11 mouse cellular contexts compared by ENCODE assay signal in the genomic region with DNA sequence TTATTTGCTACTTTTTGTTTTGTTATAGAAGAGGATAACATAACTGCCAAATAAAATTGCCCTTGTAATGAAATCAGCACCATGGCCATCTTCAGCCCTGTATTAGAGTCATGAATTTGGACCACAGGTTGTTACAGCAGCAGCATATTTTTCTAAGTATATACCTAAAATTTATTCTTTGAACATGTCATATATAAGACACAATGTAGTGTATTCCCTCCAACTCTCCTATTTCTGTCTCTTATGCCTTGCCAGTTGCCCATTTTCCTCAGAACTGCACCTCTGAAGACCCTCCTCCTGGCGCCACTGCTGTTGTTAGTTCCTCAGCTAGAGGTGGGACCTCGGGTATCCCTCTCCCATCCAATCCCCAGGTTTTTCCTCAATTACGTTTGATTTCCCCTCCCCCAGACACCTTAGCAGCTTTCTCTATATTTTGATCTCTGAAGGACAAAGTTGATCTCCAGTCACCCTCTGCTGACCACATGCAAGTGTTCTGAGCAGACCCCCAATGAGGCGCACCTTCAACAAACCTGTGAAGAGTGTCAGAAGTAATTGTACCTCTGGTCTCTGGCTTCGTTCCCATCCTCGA. TPM values are rescaled to one million over a fixed set of nuclear protein-coding genes. Genes with fewer than 3 reads are reported as not detected.
DNase-seq lines count a peak whose midpoint lies in the region; ATAC-seq and TF ChIP-seq lines count a peak whose summit lies in the region.
"Had no signal": no experiment of that assay in that cellular context is flagged by ENCODE, and none has a peak within 500 bp of the region (broad histone marks: within the 10 kb centered on the region; RNA-seq: fewer than 3 reads in every experiment).

No protein-coding gene starts in this region.

- H3K27ac ChIP-seq in heart, embryonic 13.5 days (replicated peaks), result peak overlapping the region; percentile 64
- no peak overlapping the region for H3K27ac ChIP-seq in heart, embryonic 11.5 days (ENCODE audit: low read depth, low read length)
- H3K27ac ChIP-seq in lung, postnatal 0 days (ENCODE audit: low read length), result peak overlapping the region; percentile 83
- H3K27ac ChIP-seq in embryonic facial prominence, embryonic 15.5 days (replicated peaks), result 0 out of 2 replicates have a peak overlapping the region, but pooled peaks have one; percentile 28
- H3K27ac ChIP-seq: midbrain, embryonic 12.5 days had no signal

- H3K4me1 ChIP-seq in heart, embryonic 13.5 days, result peaks cover 28% of the 10 kb centered on the region
- no peaks in the 10 kb centered on the region; the same call in 1 of the 2 replicates for H3K4me1 ChIP-seq in heart, embryonic 11.5 days (ENCODE audit: control insufficient read depth, insufficient read depth, low read length)
- peaks cover 37% of the 10 kb centered on the region; the same call in 1 of the 2 replicates for H3K4me1 ChIP-seq in lung, postnatal 0 days (ENCODE audit: insufficient read depth, low read depth, low read length)
- H3K4me1 ChIP-seq in embryonic facial prominence, embryonic 15.5 days, result peaks cover 16% of the 10 kb centered on the region

- H3K9me3 ChIP-seq in heart, embryonic 13.5 days, result no peaks in the 10 kb centered on the region
- no peaks in the 10 kb centered on the region for H3K9me3 ChIP-seq in heart, embryonic 11.5 days (replicated peaks; ENCODE audit: control insufficient read depth, low read length)
- H3K9me3 ChIP-seq in lung, postnatal 0 days (ENCODE audit: low read length), result no peaks in the 10 kb centered on the region
- H3K9me3 ChIP-seq in embryonic facial prominence, embryonic 15.5 days (replicated peaks), result no peaks in the 10 kb centered on the region
- H3K9me3 ChIP-seq: heart, embryonic 12.5 days; midbrain, embryonic 12.5 days had no signal

- TF ChIP-seq EP300 in lung, postnatal 0 days (IDR thresholded peaks at IDR 0.05), result no peak

- no peaks in the 10 kb centered on the region for H3K27me3 ChIP-seq in heart, embryonic 13.5 days (replicated peaks)
- H3K27me3 ChIP-seq in heart, embryonic 11.5 days (ENCODE audit: control insufficient read depth, insufficient read depth, low read length), result no peaks in the 10 kb centered on the region
- no peaks in the 10 kb centered on the region for H3K27me3 ChIP-seq in lung, postnatal 0 days (replicated peaks; ENCODE audit: insufficient read depth, low read length)
- no peaks in the 10 kb centered on the region for H3K27me3 ChIP-seq in embryonic facial prominence, embryonic 15.5 days
- H3K27me3 ChIP-seq: heart, embryonic 12.5 days; midbrain, embryonic 12.5 days had no signal

- H3K36me3 ChIP-seq in heart, embryonic 13.5 days, result no peaks in the 10 kb centered on the region
- H3K36me3 ChIP-seq in heart, embryonic 11.5 days (ENCODE audit: control insufficient read depth, insufficient read depth, low read length), result no peaks in the 10 kb centered on the region
- no peaks in the 10 kb centered on the region for H3K36me3 ChIP-seq in lung, postnatal 0 days (ENCODE audit: insufficient read depth, low read length)
- no peaks in the 10 kb centered on the region for H3K36me3 ChIP-seq in embryonic facial prominence, embryonic 15.5 days
- H3K36me3 ChIP-seq: heart, embryonic 12.5 days; midbrain, embryonic 12.5 days had no signal

- no peak overlapping the region for H3K4me2 ChIP-seq in heart, embryonic 13.5 days
- no peak overlapping the region for H3K4me2 ChIP-seq in heart, embryonic 11.5 days
- no peak overlapping the region for H3K4me2 ChIP-seq in lung, postnatal 0 days (replicated peaks; ENCODE audit: low read depth, low read length)
- no peak overlapping the region for H3K4me2 ChIP-seq in embryonic facial prominence, embryonic 15.5 days (replicated peaks)
- H3K4me2 ChIP-seq: heart, embryonic 12.5 days; midbrain, embryonic 12.5 days had no signal

- no peak for ATAC-seq in heart, embryonic 13.5 days (ENCODE audit: extremely low read depth, insufficient number of reproducible peaks, low FRiP score, low TSS enrichment)
- ATAC-seq in heart, embryonic 11.5 days (replicated peaks; ENCODE audit: insufficient number of reproducible peaks, low FRiP score, low TSS enrichment), result no peak
- ATAC-seq in lung, postnatal 0 days, result no peak
- no peak for ATAC-seq in embryonic facial prominence, embryonic 15.5 days (ENCODE audit: insufficient number of reproducible peaks, low FRiP score, low TSS enrichment, low read depth)
- no peak for ATAC-seq in inflammation-experienced regulatory T-cells, adult 6 months

- H3K9ac ChIP-seq in heart, embryonic 13.5 days, result no peak overlapping the region
- H3K9ac ChIP-seq in heart, embryonic 11.5 days (ENCODE audit: low read depth, low read length), result no peak overlapping the region
- H3K9ac ChIP-seq in lung, postnatal 0 days (replicated peaks; ENCODE audit: low read depth), result no peak overlapping the region
- H3K9ac ChIP-seq in embryonic facial prominence, embryonic 15.5 days, result no peak overlapping the region
- H3K9ac ChIP-seq: heart, embryonic 12.5 days; midbrain, embryonic 12.5 days had no signal

- H3K4me3 ChIP-seq in heart, embryonic 13.5 days, result no peak overlapping the region
- no peak overlapping the region for H3K4me3 ChIP-seq in heart, embryonic 11.5 days (ENCODE audit: low read depth, low read length)
- H3K4me3 ChIP-seq in lung, postnatal 0 days (ENCODE audit: low read depth, low read length), result no peak overlapping the region
- H3K4me3 ChIP-seq in embryonic facial prominence, embryonic 15.5 days (replicated peaks), result no peak overlapping the region
- H3K4me3 ChIP-seq: heart, embryonic 12.5 days; midbrain, embryonic 12.5 days had no signal

- WGBS in heart, embryonic 13.5 days, result 69% methylated on average over 6 of the region's 6 CpGs
- 78% methylated on average over 6 of the region's 6 CpGs for WGBS in heart, embryonic 11.5 days (ENCODE audit: insufficient replicate concordance)
- WGBS in lung, postnatal 0 days, result 67% methylated on average over 6 of the region's 6 CpGs
- WGBS in embryonic facial prominence, embryonic 15.5 days, result 82% methylated on average over 6 of the region's 6 CpGs

- DNase-seq in lung, postnatal 0 days (ENCODE audit: low spot score), result no peak
- no peak for DNase-seq in lung, postnatal 14 days
- DNase-seq in naive thymus-derived CD4-positive, alpha-beta T cell, adult 2 months (ENCODE audit: low read depth), result peak; percentile 51
- DNase-seq in c-Kit-positive CD71-positive TER-119-positive erythroid progenitor cells, embryonic 14.5 days (ENCODE audit: low spot score), result no peak

- TF ChIP-seq CTCF in lung, postnatal 0 days (IDR thresholded peaks at IDR 0.05), result no peak

RNA-seq across cellular contexts. Expression of gene Cd69, which starts 41.8 kb away (rescaled TPM):
- 0.14 TPM in 1 of 2 replicates, not detected in the other for polyA plus RNA-seq in heart, embryonic 13.5 days (2015; fragmentation: Nextera tagmentation; extraction: Ambion mirVana)
- not detected in 2 replicates for polyA plus RNA-seq in heart, embryonic 11.5 days (2014; fragmentation: Nextera tagmentation; extraction: Ambion mirVana)
- 0.39 and 0.48 TPM in 2 replicates for polyA plus RNA-seq in lung, postnatal 0 days (2015; fragmentation: Nextera tagmentation; extraction: Ambion mirVana)
- 0.25 and 0.41 TPM in 2 replicates for polyA plus RNA-seq in embryonic facial prominence, embryonic 15.5 days (2015; fragmentation: Nextera tagmentation; extraction: Ambion mirVana)
- polyA plus RNA-seq in inflammation-experienced regulatory T-cells, adult 6 months (2017; shearing (Covaris generic)), result 100 to 1,000 TPM; 152 to 264 (median 175) TPM
- polyA plus RNA-seq: heart, embryonic 12.5 days; midbrain, embryonic 12.5 days had no signal

RNA-seq across cellular contexts. Expression of gene Clec2d, which starts 53.0 kb away (rescaled TPM):
- 0.11 and 0.20 TPM in 2 replicates for polyA plus RNA-seq in heart, embryonic 13.5 days (2015; fragmentation: Nextera tagmentation; extraction: Ambion mirVana)
- polyA plus RNA-seq in heart, embryonic 11.5 days (2014; fragmentation: Nextera tagmentation; extraction: Ambion mirVana), result 0.18 TPM in 1 of 2 replicates, not detected in the other
- 4.5 and 5.1 TPM in 2 replicates for polyA plus RNA-seq in lung, postnatal 0 days (2015; fragmentation: Nextera tagmentation; extraction: Ambion mirVana)
- polyA plus RNA-seq in embryonic facial prominence, embryonic 15.5 days (2015; fragmentation: Nextera tagmentation; extraction: Ambion mirVana), result 0.46 and 0.80 TPM in 2 replicates
- polyA plus RNA-seq in inflammation-experienced regulatory T-cells, adult 6 months (2017; shearing (Covaris generic)), result 10 to 100 TPM; 12.0 to 41.7 (median 33.6) TPM
- polyA plus RNA-seq: embryonic facial prominence, embryonic 11.5 days had no signal

Comparison
In these comparisons a context has a peak if more than half of its experiments do, and no peak if none do; other contexts are left out.
1. RNA of gene Cd69, which starts 41.8 kb away (polyA plus RNA-seq): 152 to 264 TPM in inflammation-experienced regulatory T-cells, adult 6 months; 0.39 to 0.48 TPM in lung, postnatal 0 days, 0.25 to 0.41 TPM in embryonic facial prominence, embryonic 15.5 days, 0.14 TPM in heart, embryonic 13.5 days and not detected in heart, embryonic 11.5 days; every median in the first group is over 100 times any median in the second.